Mouse (Mus musculus): ENCODE data around the gene Clp1. TPM values are rescaled to one million over a fixed set of nuclear protein-coding genes. Genes with fewer than 3 reads are reported as not detected.

Gene Clp1
- 29.1 to 46.4 TPM (median 29.3 TPM) in 3 replicates for total RNA-seq (2017)

DNA sequence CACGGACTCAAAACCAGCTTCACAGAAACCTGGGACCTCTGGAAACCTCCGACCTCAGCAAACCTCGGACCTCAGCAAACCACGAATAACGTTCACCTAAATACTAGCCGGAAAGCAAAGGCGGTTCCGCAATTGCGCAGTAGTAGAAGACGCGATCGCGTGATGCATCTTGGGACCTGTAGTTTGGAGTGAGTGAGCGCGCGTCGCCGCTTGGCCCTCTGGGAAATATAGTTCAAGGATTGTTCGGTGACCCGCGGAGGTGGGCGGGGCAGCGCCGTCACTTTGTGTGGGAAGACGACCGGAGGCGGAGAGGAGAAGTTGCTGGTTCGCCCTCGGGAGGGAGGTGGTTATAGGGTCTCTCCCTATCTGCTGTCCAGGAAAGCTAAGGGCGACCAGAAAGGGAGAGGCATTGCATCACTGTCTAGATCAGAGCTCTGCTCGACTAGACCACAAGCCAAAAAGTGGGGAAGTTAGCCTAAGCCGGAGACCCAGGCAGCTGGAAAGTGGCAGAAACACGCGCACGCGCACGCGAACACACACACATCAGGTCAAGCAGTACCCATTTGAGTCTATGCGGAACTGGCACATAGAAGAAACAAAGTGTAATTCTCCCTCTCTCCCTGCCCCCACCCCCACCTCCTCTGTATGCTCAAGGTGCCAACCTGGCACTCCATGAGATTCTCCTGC, at the start of gene Clp1:
Clp1 (minus strand) TSS at position 179 of the 687 bp plus-strand sequence.
- peak; percentile 98 for ATAC-seq (replicated peaks; ENCODE audit: insufficient number of reproducible peaks, low FRiP score, low TSS enrichment, poor library complexity, severe bottlenecking)

DNA sequence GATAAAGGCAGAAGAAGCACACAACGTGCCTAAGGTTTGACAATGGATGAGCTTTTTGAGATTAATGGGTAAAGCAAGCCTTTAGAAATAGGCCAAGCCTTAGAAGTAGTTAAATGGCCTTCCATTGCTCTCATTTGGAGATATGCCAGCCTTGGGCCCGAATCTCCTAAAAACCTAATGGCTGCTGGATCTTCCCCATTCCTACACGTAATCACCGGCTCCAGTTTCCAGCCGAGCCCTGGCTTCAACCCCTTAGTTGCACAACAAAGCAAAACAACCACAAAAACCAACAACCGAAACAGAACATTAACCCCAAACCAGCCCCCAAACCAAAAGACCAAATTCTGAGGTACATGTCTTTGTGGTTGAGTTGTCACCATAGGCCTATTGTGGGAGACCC, 48.5 kb upstream of the Clp1 start:
- ATAC-seq (replicated peaks; ENCODE audit: insufficient number of reproducible peaks, low FRiP score, low TSS enrichment, poor library complexity, severe bottlenecking) = no peak

GRCm38 (mm10) chr2:84775241-84775640, 48.1 kb upstream of the Clp1 start, which contains the start of gene Serping1:
TSS of gene Serping1 (minus strand) at chr2:84775444.
- no peak for ATAC-seq (replicated peaks; ENCODE audit: insufficient number of reproducible peaks, low FRiP score, low TSS enrichment, poor library complexity, severe bottlenecking)

- no peak for ATAC-seq (replicated peaks; ENCODE audit: insufficient number of reproducible peaks, low FRiP score, low TSS enrichment, poor library complexity, severe bottlenecking)
Observed at GRCm38 (mm10) chr2:84774751-84775150, 47.6 kb upstream of the Clp1 start.

- no peak for ATAC-seq (replicated peaks; ENCODE audit: insufficient number of reproducible peaks, low FRiP score, low TSS enrichment, poor library complexity, severe bottlenecking)
Observed at GRCm38 (mm10) chr2:84773195-84773594, 46.0 kb upstream of the Clp1 start.

DNA sequence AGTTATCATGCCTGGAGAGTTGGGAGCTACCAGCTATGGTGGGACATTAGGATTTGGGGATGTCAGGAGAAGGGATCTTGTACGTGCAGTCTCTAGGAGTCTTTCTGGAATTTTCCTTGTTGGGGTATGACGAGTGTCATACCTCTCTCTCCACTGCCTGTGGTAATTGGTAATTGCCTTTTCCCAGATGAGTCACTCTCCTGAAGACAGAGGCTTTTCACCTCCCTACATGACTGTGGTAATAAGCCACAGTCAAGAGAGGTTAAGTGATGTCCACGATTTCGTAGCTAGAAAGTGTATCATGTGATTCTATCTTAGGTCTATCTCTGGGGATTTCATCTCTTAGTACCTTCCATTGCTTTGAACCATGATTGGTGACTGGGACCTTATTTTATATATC, 45.3 kb upstream of the Clp1 start:
- ATAC-seq (replicated peaks; ENCODE audit: insufficient number of reproducible peaks, low FRiP score, low TSS enrichment, poor library complexity, severe bottlenecking) = no peak

DNA sequence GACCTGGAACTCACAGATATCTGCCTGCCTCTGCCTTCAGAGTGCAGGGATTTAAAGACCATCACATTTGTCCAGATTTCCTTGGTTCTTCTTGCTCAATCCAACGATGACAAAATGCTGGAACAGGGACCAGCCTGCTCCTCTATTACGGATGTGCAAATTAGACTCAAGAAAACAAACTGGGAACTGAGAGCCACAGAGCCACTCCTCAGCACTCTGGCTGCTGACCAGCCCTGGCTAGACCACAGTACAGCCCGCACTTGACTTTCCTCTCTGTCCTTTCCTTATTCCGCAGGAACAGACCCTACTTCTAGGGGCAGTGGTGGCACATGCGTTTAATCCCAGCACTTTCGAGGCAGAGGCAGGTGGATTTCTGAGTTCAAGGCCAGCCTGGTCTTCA, 43.4 kb upstream of the Clp1 start:
- no peak for ATAC-seq (replicated peaks; ENCODE audit: insufficient number of reproducible peaks, low FRiP score, low TSS enrichment, poor library complexity, severe bottlenecking)

DNA sequence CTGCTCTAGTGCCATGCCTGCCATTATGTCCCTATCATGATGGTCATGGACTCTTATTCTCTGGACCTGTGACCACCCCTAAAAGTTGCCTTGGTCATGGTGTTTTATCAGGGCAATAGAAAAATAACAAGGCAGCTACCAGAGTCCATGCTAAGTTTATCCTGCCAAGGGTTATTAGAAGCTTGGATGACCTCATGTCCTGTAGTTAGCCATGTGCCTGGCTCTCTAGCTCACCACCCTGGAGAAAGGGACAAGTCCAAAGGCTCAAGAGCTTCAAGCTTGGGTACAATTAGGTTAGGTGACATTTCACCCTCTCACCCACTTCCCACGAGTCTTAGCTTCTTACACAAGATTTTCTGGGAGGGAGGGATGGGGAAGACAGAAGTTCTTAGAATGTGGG, 35.7 kb upstream of the Clp1 start:
- ATAC-seq (replicated peaks; ENCODE audit: insufficient number of reproducible peaks, low FRiP score, low TSS enrichment, poor library complexity, severe bottlenecking) = no peak

DNA sequence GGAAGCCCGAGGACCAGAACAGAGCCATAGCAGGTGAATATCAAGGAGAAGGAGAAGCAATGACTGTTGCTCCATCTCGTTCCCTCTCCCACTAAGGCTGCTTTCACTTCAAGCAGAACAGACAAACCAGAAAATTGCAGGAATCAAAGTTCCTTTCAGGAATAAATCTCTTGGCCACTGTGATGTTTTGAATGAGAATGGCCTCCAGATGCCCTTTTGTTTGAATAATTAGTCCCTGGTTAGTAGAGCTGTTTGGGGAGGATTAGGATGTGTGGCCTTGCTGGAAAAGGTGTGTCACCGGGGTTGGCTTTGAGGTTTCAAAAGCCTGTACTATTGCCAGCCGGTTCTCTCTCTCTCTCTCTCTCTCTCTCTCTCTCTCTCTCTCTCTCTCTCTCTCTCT, 35.1 kb upstream of the Clp1 start:
- no peak for ATAC-seq (replicated peaks; ENCODE audit: insufficient number of reproducible peaks, low FRiP score, low TSS enrichment, poor library complexity, severe bottlenecking)

- ATAC-seq (replicated peaks; ENCODE audit: insufficient number of reproducible peaks, low FRiP score, low TSS enrichment, poor library complexity, severe bottlenecking) = no peak
Observed at GRCm38 (mm10) chr2:84761840-84762239, 34.7 kb upstream of the Clp1 start.

DNA sequence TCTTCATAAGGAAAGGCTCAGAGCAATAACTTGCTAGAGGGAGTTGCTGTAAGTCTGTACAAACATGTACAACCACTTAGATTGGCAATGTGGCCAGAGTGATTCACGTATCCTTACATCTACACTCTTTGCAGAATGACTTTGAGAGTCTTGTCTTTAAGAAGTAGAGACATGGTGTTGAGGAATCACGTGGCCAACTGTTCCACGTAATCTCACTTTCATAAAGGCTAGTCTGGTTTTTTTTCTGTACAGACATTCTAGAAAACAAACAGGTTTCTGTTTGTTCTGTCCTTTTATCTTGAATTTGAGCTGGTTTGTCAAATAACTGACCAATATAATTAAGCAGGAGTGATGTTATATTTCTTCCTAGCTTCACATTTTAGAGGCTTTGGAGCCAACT, 34.2 kb upstream of the Clp1 start:
- no peak for ATAC-seq (replicated peaks; ENCODE audit: insufficient number of reproducible peaks, low FRiP score, low TSS enrichment, poor library complexity, severe bottlenecking)

- no peak for ATAC-seq (replicated peaks; ENCODE audit: insufficient number of reproducible peaks, low FRiP score, low TSS enrichment, poor library complexity, severe bottlenecking)
Observed at GRCm38 (mm10) chr2:84760777-84761176, 33.6 kb upstream of the Clp1 start.

DNA sequence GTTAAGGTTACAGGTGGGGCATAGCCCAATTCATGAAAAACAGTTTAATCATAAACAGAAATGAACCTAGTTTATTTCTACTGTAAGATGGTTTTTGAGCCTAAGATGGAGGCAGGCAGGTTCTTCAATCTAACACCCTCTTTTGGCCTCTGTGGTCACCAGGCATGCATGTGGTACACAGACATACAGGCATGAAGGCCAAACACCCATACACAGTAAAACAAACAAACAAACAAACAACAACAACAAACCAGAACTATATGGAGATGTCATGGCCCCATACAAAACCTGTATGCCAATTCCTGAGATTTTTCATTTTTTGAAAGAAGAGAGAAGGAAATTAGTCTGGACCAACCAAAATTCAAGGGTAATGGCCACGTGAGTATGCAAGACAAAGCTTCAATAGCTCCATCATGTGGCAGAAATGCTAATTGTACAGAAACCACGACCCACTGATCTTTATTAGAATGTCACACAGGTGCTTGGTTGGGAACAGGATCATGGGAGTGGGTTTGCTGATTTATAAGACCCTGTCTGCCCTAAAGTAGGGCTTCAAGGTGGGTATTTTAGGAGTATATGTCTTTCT, 31.5 kb upstream of the Clp1 start:
- ATAC-seq (replicated peaks; ENCODE audit: insufficient number of reproducible peaks, low FRiP score, low TSS enrichment, poor library complexity, severe bottlenecking) = no peak

DNA sequence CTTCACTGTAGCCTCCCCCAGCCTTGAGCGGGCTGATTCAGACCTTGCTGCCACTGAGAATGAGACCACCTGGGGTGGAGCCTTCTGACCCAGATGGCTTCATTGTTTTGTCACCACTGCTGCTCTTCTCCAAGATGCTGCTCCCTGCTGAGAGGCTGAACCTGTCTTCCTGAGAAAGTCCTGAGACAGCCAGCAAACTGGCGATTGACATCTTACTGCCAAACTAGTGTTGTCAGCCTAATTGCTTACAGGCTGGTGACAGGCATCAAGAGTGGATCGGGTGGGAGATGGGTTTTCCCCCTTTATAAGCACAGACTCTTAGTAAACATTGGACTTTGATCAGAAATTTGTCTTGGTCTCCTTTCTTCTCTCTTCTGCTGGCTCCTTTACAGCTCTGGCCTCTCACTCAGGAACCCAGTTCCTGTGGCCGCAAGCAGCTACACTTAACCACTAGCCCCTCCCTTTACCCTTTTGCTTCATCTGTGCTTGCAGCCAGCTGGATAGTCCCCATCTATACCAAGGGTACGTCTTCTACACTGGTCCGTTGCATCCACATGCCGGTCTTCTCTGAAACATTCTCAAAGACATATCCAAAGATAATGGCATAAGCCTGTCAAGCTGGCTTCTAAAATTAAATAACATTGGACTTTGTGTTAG, 30.0 kb upstream of the Clp1 start:
- ATAC-seq (replicated peaks; ENCODE audit: insufficient number of reproducible peaks, low FRiP score, low TSS enrichment, poor library complexity, severe bottlenecking) = no peak

DNA sequence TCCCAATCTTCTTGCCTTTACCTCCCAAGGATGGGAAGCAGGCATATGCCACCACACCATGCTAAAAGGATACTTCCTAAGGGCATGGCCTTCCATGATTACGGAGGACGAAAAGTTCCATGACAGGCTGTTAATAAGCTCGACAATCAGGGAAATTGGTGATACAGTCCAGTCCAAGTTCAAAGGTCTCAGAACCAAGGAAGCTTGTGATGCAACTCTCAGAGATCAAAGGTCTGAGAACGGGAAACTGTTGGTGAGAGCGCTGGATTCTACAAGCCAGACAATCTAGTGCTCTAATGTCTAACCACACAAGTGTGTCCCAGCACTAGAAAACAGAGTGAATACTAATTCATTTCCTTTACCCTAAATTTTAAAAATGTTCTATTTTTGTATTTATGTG, 29.1 kb upstream of the Clp1 start:
- ATAC-seq (replicated peaks; ENCODE audit: insufficient number of reproducible peaks, low FRiP score, low TSS enrichment, poor library complexity, severe bottlenecking) = no peak

DNA sequence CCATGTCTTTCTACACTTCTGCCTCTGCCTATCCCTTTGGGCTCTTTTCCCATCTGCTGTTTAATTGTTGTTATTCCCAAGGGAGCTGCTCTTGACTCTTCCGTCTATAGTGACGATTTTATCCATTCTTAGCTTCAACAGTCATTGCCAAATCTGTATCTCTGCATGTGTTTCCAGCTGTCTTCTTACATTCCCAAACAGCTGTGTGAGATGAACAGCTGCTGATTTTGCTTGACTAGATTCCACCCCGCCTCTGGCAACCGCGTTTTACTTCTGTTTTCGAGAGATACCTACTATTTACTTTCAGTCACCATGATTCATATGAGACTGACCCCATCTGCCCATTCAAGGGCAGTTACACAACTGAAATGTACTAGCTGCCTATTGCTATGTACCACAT, 23.0 kb upstream of the Clp1 start:
- ATAC-seq (replicated peaks; ENCODE audit: insufficient number of reproducible peaks, low FRiP score, low TSS enrichment, poor library complexity, severe bottlenecking) = no peak

- no peak for ATAC-seq (replicated peaks; ENCODE audit: insufficient number of reproducible peaks, low FRiP score, low TSS enrichment, poor library complexity, severe bottlenecking)
Observed at GRCm38 (mm10) chr2:84744126-84744525, 17.0 kb upstream of the Clp1 start.

DNA sequence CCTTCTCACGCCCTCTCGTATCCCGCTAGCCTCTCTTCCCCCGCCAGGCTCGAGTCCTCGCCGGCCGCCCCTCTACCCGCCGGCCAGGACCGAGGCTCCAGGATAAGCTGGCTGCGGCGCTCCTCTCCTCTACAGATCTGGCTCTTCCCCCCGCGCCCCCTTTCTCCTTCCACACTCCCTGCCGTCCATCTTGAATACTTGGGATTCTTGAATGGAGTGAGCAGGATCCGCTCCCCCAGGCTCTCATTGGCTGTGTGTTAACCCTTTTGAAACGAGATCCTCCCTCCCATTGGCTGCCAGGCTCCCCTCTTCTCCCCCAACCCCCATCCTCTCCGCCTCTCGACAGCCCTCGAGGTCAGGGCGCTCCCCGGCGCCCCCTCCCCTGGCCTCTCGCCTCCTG, 16.4 kb upstream of the Clp1 start, which contains the start of gene Gm19426:
Gm19426 (minus strand) TSS at position 95 of the 400 bp plus-strand sequence.
- no peak for ATAC-seq (replicated peaks; ENCODE audit: insufficient number of reproducible peaks, low FRiP score, low TSS enrichment, poor library complexity, severe bottlenecking)

DNA sequence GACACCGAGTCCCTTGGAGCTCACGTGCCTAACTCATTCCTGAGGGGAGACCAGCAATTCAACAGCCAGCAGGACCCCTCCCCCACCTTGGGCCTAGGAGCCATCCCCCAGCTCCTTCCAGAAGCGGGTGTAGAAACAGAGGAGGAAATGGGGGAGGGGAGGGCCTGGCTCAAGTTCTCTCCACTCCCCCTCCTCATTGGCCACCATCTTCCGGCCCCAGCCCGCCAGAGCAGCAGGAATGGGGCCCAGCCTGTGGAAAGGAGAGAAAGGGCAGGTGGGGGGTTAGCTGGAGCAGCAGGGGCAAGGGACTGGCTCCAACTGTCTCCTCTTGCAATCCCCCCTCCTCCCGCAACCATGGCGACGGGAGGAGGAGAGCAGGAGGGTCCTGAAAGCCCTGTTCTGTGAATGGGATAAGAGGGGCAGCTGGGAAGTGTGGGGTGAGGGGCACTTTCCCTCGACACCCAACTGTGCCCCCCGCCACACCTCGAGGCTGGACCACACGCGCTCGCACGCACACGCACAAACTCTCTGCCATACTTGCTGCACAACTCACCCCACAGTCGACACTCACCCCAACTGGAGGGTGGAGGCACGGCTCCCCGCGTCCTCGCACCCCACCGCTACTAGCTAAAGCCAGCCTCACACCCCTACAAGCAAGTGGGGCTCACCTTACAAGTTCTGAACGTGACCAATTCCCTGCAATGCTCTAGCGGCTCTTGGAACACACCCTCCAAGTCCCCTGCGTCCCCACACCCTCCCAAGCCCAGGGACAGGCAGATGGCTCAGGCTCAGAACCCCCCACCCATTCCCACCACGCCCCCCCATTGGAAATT, 15.5 kb upstream of the Clp1 start:
- 0 out of 2 replicates have a peak, but pooled peaks have one; percentile 16 for ATAC-seq (replicated peaks; ENCODE audit: insufficient number of reproducible peaks, low FRiP score, low TSS enrichment, poor library complexity, severe bottlenecking)
